Mouse (Mus musculus) midbrain, embryonic 16.5 days (tissue): ENCODE data around the gene Armc5. TPM values are rescaled to one million over a fixed set of nuclear protein-coding genes. Genes with fewer than 3 reads are reported as not detected.

Experiments
- ATAC-seq: fragments of 200-750 bp; cut with Nextera tagmentation; 2 replicates; pipeline ENCODE4 v1.8.0; 2017; ENCODE audit warnings: moderate TSS enrichment
- H3K27ac ChIP-seq: fragments of 300-500 bp; sonication (generic); 2 replicates; pipeline ENCODE4 v1.5.1; 2014; ENCODE audit warnings: mild to moderate bottlenecking, low read length, mixed read lengths
- H3K27me3 ChIP-seq: fragments of 300-500 bp; sonication (generic); 2 replicates; pipeline ENCODE4 v1.6.1; 2014; ENCODE audit warnings: low read depth, low read length, mixed read lengths; ENCODE audit not compliant: control insufficient read depth, insufficient read depth
- H3K36me3 ChIP-seq: fragments of 300-500 bp; sonication (generic); 2 replicates; pipeline ENCODE4 v1.6.1; 2014; ENCODE audit warnings: mild to moderate bottlenecking, low read length, moderate library complexity, mixed read lengths; ENCODE audit not compliant: control insufficient read depth, insufficient read depth
- H3K4me1 ChIP-seq: fragments of 300-500 bp; sonication (generic); 2 replicates; pipeline ENCODE4 v1.6.1; 2014; ENCODE audit warnings: mild to moderate bottlenecking, low read length, mixed read lengths; ENCODE audit not compliant: control insufficient read depth, insufficient read depth
- H3K4me2 ChIP-seq: fragments of 300-500 bp; sonication (generic); 2 replicates; pipeline ENCODE4 v1.6.1; 2014; ENCODE audit warnings: mild to moderate bottlenecking, low read length, mixed read lengths
- H3K4me3 ChIP-seq: fragments of 300-500 bp; sonication (generic); 2 replicates; pipeline ENCODE4 v1.5.1; 2014; ENCODE audit warnings: low read depth, mild to moderate bottlenecking, low read length, moderate library complexity, mixed read lengths
- H3K9ac ChIP-seq: fragments of 300-500 bp; sonication (generic); 2 replicates; pipeline ENCODE4 v1.6.1; 2014; ENCODE audit warnings: low read depth, low read length, mixed read lengths
- H3K9me3 ChIP-seq: fragments of 300-500 bp; sonication (generic); replicated peaks from 2 replicates; pipeline ENCODE4 v1.6.1; 2014; ENCODE audit warnings: mild to moderate bottlenecking, low read length, mixed read lengths; ENCODE audit not compliant: control insufficient read depth, poor library complexity, severe bottlenecking
- WGBS: fragments of 180-500 bp; shearing (Covaris S2); extraction: QIAGEN DNeasy Blood & Tissue Kit; methylation state at CpG from one replicate; pipeline ENCODE4 v1.1.7; 2014; 5-methylcytosine and 5-hydroxymethylcytosine counted together
- polyA plus RNA-seq: library from polyadenylated mRNA; unstranded; fragments of >200 nt; fragmentation: Nextera tagmentation; extraction: Ambion mirVana; gene quantifications from 2 replicates; pipeline ENCODE4 v1.2.1, GENCODE M21; 2015

Gene Armc5
- polyA plus RNA-seq, 1 experiment from 2014 or later: 12.4 TPM

DNA sequence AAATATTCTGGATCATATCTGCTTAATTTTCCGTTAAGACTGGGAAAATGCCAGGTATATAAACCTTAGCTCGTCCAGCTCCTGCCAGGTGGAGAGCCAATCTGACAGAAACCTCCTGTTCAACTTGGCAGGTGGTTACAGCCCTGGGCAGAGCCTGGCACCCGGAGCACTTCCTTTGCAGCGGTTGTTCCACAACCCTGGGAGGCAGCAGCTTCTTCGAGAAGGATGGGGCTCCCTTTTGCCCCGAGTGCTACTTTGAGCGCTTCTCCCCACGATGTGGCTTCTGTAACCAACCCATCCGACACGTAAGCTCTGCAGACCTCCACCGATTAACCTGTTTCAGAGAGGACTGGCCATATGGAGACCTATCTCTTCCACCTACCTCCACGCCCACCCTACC is 14.8 kb downstream of the Armc5 start:
- H3K9ac ChIP-seq: no peak overlapping the region
- no peak overlapping the region; the same call in 1 of the 2 replicates for H3K4me3 ChIP-seq
- H3K27ac ChIP-seq: no peak overlapping the region
- peak overlapping the region; percentile 65 for H3K4me2 ChIP-seq
- H3K27me3 ChIP-seq: 0 out of 2 replicates have a peak, but pooled peaks cover 3% of the 10 kb centered on the region
- ATAC-seq: no peak
- WGBS: 48% methylated on average over 12 of the region's 12 CpGs
- no peaks in the 10 kb centered on the region for H3K36me3 ChIP-seq
- H3K9me3 ChIP-seq: no peaks in the 10 kb centered on the region
- peaks cover 12% of the 10 kb centered on the region for H3K4me1 ChIP-seq

GRCm38 (mm10) chr7:128252609-128253008 is 15.5 kb downstream of the Armc5 start:
- H3K4me2 ChIP-seq: peak overlapping the region; percentile 65
- no peaks in the 10 kb centered on the region for H3K9me3 ChIP-seq
- peaks cover 7% of the 10 kb centered on the region for H3K4me1 ChIP-seq
- peak overlapping the region; percentile 47 for H3K9ac ChIP-seq
- no peak; the same call in 1 of the 2 replicates for ATAC-seq
- 0 out of 2 replicates have a peak, but pooled peaks cover 3% of the 10 kb centered on the region for H3K27me3 ChIP-seq
- 0 out of 2 replicates have a peak overlapping the region, but pooled peaks have one; percentile 11 for H3K27ac ChIP-seq
- peak overlapping the region; percentile 41 for H3K4me3 ChIP-seq
- no peaks in the 10 kb centered on the region for H3K36me3 ChIP-seq
- WGBS: 8% methylated on average over 24 of the region's 24 CpGs

GRCm38 (mm10) chr7:128254978-128255377 is 17.8 kb downstream of the Armc5 start:
- 0 out of 2 replicates have a peak, but pooled peaks cover 3% of the 10 kb centered on the region for H3K27me3 ChIP-seq
- H3K27ac ChIP-seq: no peak overlapping the region
- H3K9me3 ChIP-seq: no peaks in the 10 kb centered on the region
- no peak overlapping the region for H3K4me2 ChIP-seq
- WGBS: 57% methylated on average over 2 of the region's 2 CpGs
- no peak for ATAC-seq
- no peaks in the 10 kb centered on the region for H3K36me3 ChIP-seq
- H3K9ac ChIP-seq: no peak overlapping the region
- peaks cover 7% of the 10 kb centered on the region for H3K4me1 ChIP-seq
- H3K4me3 ChIP-seq: no peak overlapping the region

GRCm38 (mm10) chr7:128255757-128256156 is 18.6 kb downstream of the Armc5 start:
- no peak overlapping the region for H3K27ac ChIP-seq
- H3K4me3 ChIP-seq: no peak overlapping the region
- no peak overlapping the region for H3K9ac ChIP-seq
- H3K4me2 ChIP-seq: no peak overlapping the region
- no peaks in the 10 kb centered on the region for H3K36me3 ChIP-seq
- H3K27me3 ChIP-seq: 0 out of 2 replicates have a peak, but pooled peaks cover 3% of the 10 kb centered on the region
- WGBS: 96% methylated on average over 5 of the region's 5 CpGs
- H3K4me1 ChIP-seq: peaks cover 7% of the 10 kb centered on the region
- ATAC-seq: no peak
- no peaks in the 10 kb centered on the region for H3K9me3 ChIP-seq

DNA sequence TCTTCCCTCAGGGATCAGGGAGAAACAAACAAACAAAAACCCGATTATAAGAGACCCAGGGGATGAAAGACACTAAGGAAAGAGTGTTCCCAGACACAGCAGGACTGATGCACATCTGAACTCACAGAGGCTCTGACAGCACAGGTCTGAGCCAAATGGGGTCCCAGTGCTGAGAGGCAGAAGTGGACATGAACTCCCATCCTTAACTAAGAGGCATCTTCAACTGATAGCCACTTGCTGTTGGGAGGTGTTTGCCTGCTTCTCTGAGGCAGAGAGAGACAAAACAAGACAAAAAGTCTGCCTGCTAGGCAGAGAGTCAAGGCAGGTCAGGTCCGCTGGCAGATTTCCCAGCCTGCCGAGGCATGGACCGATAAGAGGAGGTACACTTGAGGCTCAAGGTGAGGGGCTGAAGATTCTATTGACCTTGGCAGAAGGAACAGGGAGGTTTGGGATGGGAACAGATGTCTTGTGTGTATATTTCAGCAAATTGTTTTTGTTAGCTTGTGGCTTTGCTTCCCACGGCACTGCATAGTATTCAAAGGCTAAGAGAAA is 19.7 kb downstream of the Armc5 start:
- Histone ChIP-seq H3K4me2 (no peak overlapping the region), H3K4me3 (no peak overlapping the region), H3K4me1 (peaks cover 7% of the 10 kb centered on the region), H3K27ac (no peak overlapping the region), H3K27me3 (no peaks in the 10 kb centered on the region), H3K9me3 (no peaks in the 10 kb centered on the region), H3K36me3 (no peaks in the 10 kb centered on the region), H3K9ac (no peak overlapping the region)
- no peak for ATAC-seq
- WGBS: 61% methylated on average over 5 of the region's 5 CpGs

DNA sequence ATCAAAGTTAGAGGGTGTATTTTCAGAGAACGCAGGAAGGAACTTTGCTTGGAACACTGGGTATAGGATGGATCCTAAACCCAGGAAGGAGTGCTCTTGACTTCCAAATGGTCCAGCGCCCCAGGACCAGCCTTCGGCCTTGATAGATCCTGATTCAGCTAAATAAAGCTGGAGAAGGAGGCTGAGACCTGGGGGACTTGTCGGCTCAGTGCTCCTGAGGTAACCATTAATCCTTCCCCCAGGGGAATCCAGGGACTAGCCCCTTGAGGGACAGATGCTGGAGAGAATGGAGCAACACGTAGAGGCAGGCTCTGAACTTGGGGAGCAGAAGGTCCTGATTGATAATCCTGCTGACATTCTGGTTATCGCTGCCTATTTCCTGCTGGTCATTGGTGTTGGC is 28.3 kb downstream of the Armc5 start, which contains the start of gene Slc5a2:
Gene Slc5a2, plus strand, starts transcription at position 247 of the 400 bp plus-strand sequence.
- no peak within 1 kb of the TSS for H3K9ac ChIP-seq

GRCm38 (mm10) chr7:128266056-128266455 is 28.9 kb downstream of the Armc5 start:
- 80% methylated on average over 5 of the region's 5 CpGs for WGBS

More for the DNA sequence above, 28.3 kb downstream of the Armc5 start, which contains the start of gene Slc5a2:
- no peaks in the 10 kb centered on the region for H3K4me1 ChIP-seq
- no peaks in the 10 kb centered on the region for H3K9me3 ChIP-seq
- H3K27me3 ChIP-seq: no peaks in the 10 kb centered on the region
- no peaks in the 10 kb centered on the region for H3K36me3 ChIP-seq
- WGBS: 85% methylated on average over 6 of the region's 6 CpGs
- no peak within 1 kb of the TSS for H3K4me3 ChIP-seq
- no peak for ATAC-seq
- H3K4me2 ChIP-seq: no peak within 1 kb of the TSS
- no peak within 1 kb of the TSS for H3K27ac ChIP-seq

GRCm38 (mm10) chr7:128267391-128267790 is 30.2 kb downstream of the Armc5 start:
- H3K9ac ChIP-seq: no peak overlapping the region
- 67% methylated on average over 13 of the region's 13 CpGs for WGBS
- H3K4me2 ChIP-seq: no peak overlapping the region
- peaks cover 7% of the 10 kb centered on the region for H3K36me3 ChIP-seq
- no peak overlapping the region for H3K27ac ChIP-seq
- H3K4me1 ChIP-seq: no peaks in the 10 kb centered on the region
- H3K4me3 ChIP-seq: no peak overlapping the region
- H3K27me3 ChIP-seq: no peaks in the 10 kb centered on the region
- no peak for ATAC-seq
- no peaks in the 10 kb centered on the region for H3K9me3 ChIP-seq

More at GRCm38 (mm10) chr7:128266056-128266455, 28.9 kb downstream of the Armc5 start:
- Histone ChIP-seq H3K9ac (no peak overlapping the region), H3K4me3 (no peak overlapping the region), H3K27me3 (no peaks in the 10 kb centered on the region), H3K36me3 (no peaks in the 10 kb centered on the region), H3K4me2 (no peak overlapping the region), H3K27ac (no peak overlapping the region), H3K4me1 (no peaks in the 10 kb centered on the region), H3K9me3 (no peaks in the 10 kb centered on the region)
- ATAC-seq: no peak

DNA sequence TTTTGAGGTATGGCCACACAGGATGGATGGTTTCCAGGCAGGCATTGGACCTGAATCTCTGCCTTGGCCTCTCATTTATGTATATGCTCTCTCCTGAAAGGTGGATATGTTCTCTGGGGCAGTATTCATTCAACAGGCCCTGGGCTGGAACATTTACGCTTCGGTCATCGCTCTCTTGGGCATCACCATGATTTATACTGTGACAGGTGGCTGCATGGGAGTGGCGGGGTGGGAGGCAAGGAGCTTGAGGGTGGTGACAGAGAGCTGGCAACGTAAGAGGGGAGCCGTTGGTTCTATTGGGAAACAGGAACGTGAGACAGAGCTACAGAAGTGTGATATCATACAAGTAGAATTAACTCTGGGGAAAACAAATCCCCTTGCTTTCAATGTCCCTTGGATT is 30.7 kb downstream of the Armc5 start:
- peaks cover 7% of the 10 kb centered on the region for H3K36me3 ChIP-seq
- no peak overlapping the region for H3K4me2 ChIP-seq
- no peak overlapping the region for H3K9ac ChIP-seq
- 95% methylated on average over 7 of the region's 7 CpGs for WGBS
- H3K4me3 ChIP-seq: no peak overlapping the region
- no peak for ATAC-seq
- H3K4me1 ChIP-seq: no peaks in the 10 kb centered on the region
- H3K27me3 ChIP-seq: no peaks in the 10 kb centered on the region
- no peak overlapping the region for H3K27ac ChIP-seq
- H3K9me3 ChIP-seq: no peaks in the 10 kb centered on the region
